Mouse (Mus musculus) left cerebral cortex, adult 9 months (tissue): ENCODE data around the gene Fam192a.

Experiments used
- DNase-seq, 2 experiments: peaks; one replicate each; pipeline ENCODE4 v3.0.0; 2022; ENCODE audit warnings: low spot score in 2 of 2

Fam192a gene

DNA sequence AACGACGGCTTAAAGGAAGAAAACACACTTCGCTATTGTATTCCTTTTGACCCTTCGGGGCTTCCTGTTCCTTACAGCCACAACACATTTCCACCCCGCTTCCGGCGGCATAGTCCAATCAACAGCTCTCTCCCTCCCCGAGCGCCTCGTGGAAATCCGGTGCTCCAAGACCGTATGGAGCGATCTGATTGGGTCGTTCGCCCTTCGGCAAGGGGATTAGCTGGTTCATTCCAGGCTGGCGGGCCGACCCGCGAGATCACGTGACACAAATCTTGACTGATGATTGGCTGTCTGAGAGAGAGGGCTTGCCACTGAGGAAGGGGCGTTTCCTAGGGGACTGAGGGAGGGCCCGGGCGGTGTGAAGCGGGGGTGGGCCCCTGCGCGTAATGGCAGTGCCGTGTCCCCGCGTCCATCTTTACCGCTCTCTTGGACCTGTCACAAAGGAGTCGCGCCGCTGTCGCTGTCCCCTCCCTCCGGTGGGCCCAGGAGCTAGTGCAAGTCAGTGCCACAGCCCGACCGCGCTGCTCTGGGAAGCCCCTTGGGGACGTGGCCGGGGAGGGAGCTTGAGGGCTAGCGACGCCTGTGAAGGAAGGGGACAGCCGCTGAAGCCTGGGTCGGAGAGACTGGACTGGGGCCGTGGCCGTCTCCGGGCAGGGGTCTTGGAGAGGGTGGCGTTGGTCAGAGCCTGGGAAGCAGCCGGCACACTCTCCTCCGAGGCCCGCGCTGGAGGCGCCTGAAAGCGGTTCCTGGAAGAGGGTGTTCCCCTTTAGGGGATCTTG lies at the start of gene Fam192a, which contains the start of gene Rspry1:
Gene Fam192a, minus strand, starts transcription at position 391 of the 779 bp plus-strand sequence.
Gene Rspry1, plus strand, starts transcription at position 331 of the 779 bp plus-strand sequence.
- DNase-seq, result peak; percentile 99 to 100

DNA sequence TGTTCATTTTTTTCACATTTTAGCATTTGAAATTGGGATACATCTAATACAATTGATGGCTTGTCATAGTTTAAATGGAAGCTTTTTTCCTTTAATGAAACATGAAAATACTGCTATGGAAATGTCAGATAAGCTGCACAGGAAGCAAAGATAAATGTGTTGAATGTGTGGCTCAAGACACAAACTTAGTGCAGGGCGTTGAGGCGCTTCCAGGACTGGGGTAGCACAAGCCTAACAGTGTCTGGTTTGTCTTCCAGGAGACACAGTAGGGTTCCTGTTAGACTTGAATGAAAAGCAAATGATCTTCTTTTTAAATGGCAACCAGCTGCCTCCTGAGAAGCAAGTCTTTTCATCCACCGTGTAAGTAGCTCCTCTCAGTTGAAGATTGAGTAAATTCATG lies 47.7 kb upstream of the Fam192a start:
- DNase-seq, result no peak

GRCm38 (mm10) chr8:94646165-94646564 lies 44.4 kb upstream of the Fam192a start:
- DNase-seq, result no peak

- no peak for DNase-seq
These were observed 43.4 kb upstream of the Fam192a start for GRCm38 (mm10) chr8:94645202-94645601.

DNA sequence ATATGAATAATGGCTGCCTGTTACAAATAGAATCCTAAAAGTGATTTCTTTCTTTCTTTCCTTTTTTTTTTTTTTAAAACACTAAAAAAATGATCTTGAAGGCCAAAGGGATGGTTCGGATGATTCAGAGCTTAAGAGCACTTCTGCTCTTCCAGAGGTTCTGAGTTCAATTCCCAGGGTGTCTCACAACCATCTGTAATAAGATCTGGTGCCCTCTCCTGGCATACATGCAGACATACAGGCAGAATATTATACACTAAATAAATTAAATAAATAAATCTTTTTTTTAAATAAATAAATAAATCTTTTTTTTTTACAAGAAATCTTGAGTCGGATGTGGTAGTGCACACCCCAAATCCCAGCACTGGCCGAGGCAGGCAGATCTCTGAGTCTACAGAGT lies 40.1 kb upstream of the Fam192a start:
- no peak for DNase-seq

- no peak for DNase-seq
These were observed 39.4 kb upstream of the Fam192a start for GRCm38 (mm10) chr8:94641183-94641582.

GRCm38 (mm10) chr8:94634211-94634610 lies 32.4 kb upstream of the Fam192a start:
- DNase-seq, result no peak

DNA sequence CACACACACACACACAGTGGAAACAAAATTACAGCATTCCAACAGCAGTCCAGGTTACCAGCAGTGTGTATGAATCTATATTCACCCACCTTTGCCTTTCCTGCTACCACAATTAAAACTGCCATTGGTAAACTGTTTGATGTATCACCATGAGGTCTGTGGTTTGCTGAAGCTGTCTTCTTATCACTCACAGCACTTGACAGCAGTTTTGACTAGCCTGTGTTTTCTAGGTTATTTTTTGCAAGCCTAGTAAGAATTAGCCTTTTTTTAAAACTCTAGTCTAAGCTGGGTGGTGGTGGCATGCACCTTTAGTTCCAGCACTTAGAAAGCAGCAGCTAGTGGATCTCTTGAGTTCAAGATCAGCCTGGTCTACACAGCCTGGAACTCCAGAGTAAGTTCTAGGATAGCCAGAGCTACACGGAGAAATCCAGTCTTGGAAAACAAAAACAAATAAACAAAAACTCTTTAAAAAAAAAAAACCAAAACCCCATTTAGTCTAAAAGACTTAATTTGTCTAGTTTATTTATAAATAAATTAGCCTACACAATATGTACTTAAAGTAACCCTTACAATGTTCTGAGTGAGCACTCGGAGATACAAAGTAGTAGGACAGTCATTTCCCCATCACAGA lies 31.9 kb upstream of the Fam192a start:
- DNase-seq, result no peak

DNA sequence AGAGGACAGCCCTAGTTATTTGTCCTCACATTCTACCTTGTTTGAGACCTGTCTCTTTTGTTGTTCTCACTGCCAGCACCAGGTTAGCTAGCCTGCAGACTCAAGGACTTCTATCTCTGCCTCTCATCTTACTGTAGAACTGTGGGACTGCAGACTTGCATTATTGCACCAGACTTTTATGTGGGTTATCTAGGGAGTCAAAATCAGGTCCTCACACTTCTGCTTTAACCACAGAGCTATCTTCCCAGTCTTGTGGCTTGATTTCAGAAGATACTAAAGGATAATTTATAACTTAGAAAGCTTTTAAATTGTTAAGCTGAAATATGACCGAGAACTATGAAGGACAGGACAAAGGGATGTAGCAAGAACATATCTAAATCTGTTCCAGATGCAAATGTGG lies 23.1 kb upstream of the Fam192a start:
- no peak for DNase-seq

GRCm38 (mm10) chr8:94607064-94607463 lies 5.3 kb upstream of the Fam192a start:
- DNase-seq, result no peak

DNA sequence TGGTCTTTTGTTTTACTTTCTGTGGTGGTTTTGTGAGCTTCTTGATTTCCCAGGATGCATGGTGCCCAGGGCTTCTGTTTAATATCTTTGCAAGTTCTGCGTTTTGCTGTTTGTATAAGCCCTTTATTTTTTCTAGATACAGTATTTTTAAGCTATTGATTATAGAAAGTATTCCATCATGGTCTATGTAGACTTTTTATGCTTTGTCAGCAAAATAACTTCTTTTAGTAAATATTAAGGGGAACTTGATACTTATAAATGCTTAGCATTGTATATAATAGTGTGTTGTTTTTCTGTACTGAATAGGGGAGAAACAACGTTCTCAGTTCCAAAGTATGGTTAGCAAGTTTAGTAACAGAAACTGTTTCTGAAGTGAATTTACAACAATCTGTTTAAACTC lies 2.2 kb upstream of the Fam192a start:
- no peak for DNase-seq

GRCm38 (mm10) chr8:94602471-94603131 lies 804 bp upstream of the Fam192a start:
- no peak for DNase-seq

DNA sequence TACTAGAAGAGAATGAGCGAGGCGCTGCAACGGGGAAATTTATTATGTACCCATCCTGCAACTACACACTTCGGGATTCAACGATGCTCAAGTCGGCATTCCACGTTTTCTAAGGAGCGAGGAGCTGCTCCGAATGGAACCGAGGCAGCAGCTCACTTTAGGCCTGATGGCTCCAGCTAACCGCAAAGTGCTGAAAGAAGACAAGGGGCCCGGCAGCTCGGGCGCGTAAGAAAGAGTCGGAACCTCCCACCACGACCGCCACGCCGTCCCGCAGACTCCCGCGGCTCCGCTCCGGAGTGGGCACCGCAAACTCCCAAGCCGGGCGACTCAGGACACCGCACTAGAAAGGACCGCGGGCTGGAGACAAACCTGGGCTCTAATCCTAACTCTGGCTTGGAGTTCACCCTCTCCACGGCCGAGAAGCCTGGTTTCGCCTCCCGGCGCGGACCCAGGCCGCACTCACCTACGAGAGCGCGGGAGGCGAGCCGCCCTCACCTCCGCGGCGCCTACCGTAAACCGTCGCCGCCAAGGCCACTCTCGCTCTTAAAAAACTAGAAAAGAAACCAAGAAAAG lies 677 bp downstream of the Fam192a start:
- DNase-seq, result no peak

GRCm38 (mm10) chr8:94600478-94600877 lies 1.3 kb downstream of the Fam192a start:
- no peak for DNase-seq

DNA sequence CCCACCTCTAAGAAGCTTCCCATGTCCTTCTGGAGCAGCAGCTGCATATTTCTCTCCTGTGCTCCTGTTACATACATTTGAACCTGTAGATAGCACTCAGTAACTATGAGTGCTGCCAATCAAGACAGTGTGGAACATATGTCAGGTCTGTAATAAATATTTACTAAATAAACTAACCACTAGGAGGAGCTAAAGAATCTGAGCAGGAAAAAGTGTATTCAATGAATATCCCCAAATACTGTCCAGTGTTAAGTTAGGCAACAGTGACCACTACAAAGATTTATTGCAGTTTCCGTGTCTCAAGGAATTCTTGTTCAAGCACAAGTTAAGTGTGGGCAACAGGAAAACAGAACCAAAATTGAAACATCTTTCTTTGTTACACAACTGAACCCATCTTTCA lies 7.6 kb downstream of the Fam192a start:
- no peak for DNase-seq

- DNase-seq, result no peak
These were observed 10.1 kb downstream of the Fam192a start for GRCm38 (mm10) chr8:94591691-94592090.

GRCm38 (mm10) chr8:94584238-94584817 lies 17.5 kb downstream of the Fam192a start:
- peak in 1 of 2 experiments; percentile 72 for DNase-seq

- DNase-seq, result no peak
These were observed 19.2 kb downstream of the Fam192a start for GRCm38 (mm10) chr8:94582569-94582968.

DNA sequence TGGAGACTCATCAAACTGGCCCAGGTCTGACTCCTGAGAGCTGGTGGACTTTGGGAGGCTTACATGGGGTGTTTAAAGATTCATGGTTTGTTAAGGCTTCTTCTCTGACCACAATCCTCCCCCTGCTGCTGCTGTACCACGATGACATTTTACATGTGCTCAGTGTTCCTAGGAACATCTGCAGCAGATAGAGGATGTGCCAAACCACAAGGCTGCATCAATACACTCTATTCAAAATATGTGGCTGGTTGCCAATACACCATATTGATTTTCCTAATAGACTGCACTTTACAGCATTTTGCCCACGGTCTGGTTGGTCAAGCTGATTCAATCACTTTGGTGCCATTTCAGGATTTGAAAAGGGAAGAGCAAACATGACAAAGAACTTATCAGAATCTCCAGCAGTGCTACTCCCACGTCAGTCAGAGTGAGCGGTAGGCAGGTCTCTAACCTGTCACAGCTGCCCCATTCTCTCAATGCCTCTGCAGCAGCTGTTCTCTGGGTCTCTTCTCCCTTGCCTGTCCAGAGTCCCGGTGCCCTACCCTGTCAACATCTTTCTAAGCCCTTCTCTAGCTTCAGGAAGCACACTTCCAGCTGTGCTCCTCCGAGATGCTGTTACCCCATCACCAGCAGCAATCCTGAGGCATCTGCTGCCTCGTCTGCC lies 19.8 kb downstream of the Fam192a start:
- DNase-seq, result no peak

DNA sequence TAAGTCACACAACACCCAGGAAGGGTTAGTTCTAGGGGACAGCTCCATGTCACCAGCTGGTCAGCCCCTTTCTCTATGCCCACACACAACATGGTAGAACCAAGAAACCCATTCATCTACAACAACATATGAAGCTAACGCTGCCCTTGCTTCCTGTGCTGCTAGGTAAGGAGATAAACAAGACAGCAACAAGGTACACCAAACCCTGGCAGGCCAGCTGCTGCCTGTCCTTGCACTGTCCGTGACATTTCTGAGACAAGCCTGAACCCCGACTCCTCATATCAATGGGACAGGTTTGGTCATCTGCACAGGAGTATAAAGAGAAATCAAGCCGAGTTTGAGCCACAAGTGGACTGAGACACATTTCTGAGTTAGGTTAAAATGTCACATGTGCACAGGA lies 26.6 kb downstream of the Fam192a start:
- DNase-seq, result no peak

- DNase-seq, result peak; percentile 61 to 80
These were observed 27.5 kb downstream of the Fam192a start for GRCm38 (mm10) chr8:94574159-94574907.
